Mouse (Mus musculus) right cerebral cortex, postnatal 10 days (tissue): ENCODE results near the gene Abi1.
A peak's percentile ranks its signal among the peaks of the same experiment; 100 is the strongest.
"Not testable (repeated sequence)": the region's sequence is repeated elsewhere in the genome, so short reads cannot be mapped to it uniquely, and the experiment has no call there.

Source experiments
- DNase-seq, 2 experiments: peaks; one replicate each; pipeline ENCODE4 v3.0.0; 2021; ENCODE audit warnings: low spot score in 2 of 2

The Abi1 gene

GRCm38 (mm10) chr2:23040001-23040646, at the start of gene Abi1:
TSS of gene Abi1 (minus strand) at chr2:23040241.
- peak; percentile 95 to 97 for DNase-seq

GRCm38 (mm10) chr2:23084540-23084939, 44.5 kb upstream of the Abi1 start:
- DNase-seq = no peak

- DNase-seq = no peak
These were observed 38.5 kb upstream of the Abi1 start for GRCm38 (mm10) chr2:23078588-23078987.

- no peak for DNase-seq
These were observed 37.7 kb upstream of the Abi1 start for GRCm38 (mm10) chr2:23077693-23078092.

- DNase-seq = no peak
These were observed 36.7 kb upstream of the Abi1 start for GRCm38 (mm10) chr2:23076783-23077182.

GRCm38 (mm10) chr2:23075846-23076245, 35.8 kb upstream of the Abi1 start:
- DNase-seq = no peak

- DNase-seq = no peak
These were observed 31.4 kb upstream of the Abi1 start for GRCm38 (mm10) chr2:23071406-23071805.

- no peak for DNase-seq
These were observed 30.4 kb upstream of the Abi1 start for GRCm38 (mm10) chr2:23070491-23070890.

GRCm38 (mm10) chr2:23068894-23069744, 29.1 kb upstream of the Abi1 start:
- peak; percentile 96 for DNase-seq

- no peak for DNase-seq
These were observed 28.3 kb upstream of the Abi1 start for GRCm38 (mm10) chr2:23068370-23068737.

GRCm38 (mm10) chr2:23067552-23068369, 27.7 kb upstream of the Abi1 start, which contains the start of gene Acbd5:
TSS of gene Acbd5 (plus strand) at chr2:23068167.
- peak; percentile 97 for DNase-seq

GRCm38 (mm10) chr2:23052523-23052922, 12.5 kb upstream of the Abi1 start:
- DNase-seq = no peak

GRCm38 (mm10) chr2:23051890-23052289, 11.8 kb upstream of the Abi1 start:
- DNase-seq = no peak

- no peak for DNase-seq
These were observed 8.0 kb upstream of the Abi1 start for GRCm38 (mm10) chr2:23048006-23048405.

- DNase-seq = no peak
These were observed 5.7 kb upstream of the Abi1 start for GRCm38 (mm10) chr2:23045703-23046102.

GRCm38 (mm10) chr2:23042189-23042588, 2.1 kb upstream of the Abi1 start:
- DNase-seq = no peak

- DNase-seq = no peak
These were observed 1.4 kb upstream of the Abi1 start for GRCm38 (mm10) chr2:23041457-23041856.

GRCm38 (mm10) chr2:23040690-23041089, 649 bp upstream of the Abi1 start:
- not testable (repeated sequence) for DNase-seq

- DNase-seq = peak; percentile 57 to 62
These were observed 700 bp downstream of the Abi1 start for GRCm38 (mm10) chr2:23039082-23040000.

GRCm38 (mm10) chr2:23035467-23035866, 4.6 kb downstream of the Abi1 start:
- no peak for DNase-seq
